Mouse (Mus musculus) adrenal gland, postnatal 14 days (tissue): ENCODE data around the gene Fbxo33. TPM values are rescaled to one million over a fixed set of nuclear protein-coding genes. Genes with fewer than 3 reads are reported as not detected.
"Not testable (repeated sequence)": the region's sequence is repeated elsewhere in the genome, so short reads cannot be mapped to it uniquely, and the experiment has no call there.

Source experiments
- DNase-seq: peaks from one replicate; pipeline ENCODE4 v3.0.0; 2021; ENCODE audit warnings: mixed read lengths
- long read RNA-seq, 2 experiments: library from polyadenylated mRNA; stranded (forward); transcript quantifications; one replicate each; pipeline ENCODE4 v2.0.0; 2021
- total RNA-seq: library from RNA; stranded (reverse); gene quantifications from 2 replicates; pipeline ENCODE4 v1.2.3, GENCODE M21; 2021

The Fbxo33 gene
- 26.1 and 29.1 TPM in 2 replicates for total RNA-seq
- long read RNA-seq, experiment 1, transcript Fbxo33-201 (4 exons, 3,688 nt): major isoform, 18 of 23 reads
- long read RNA-seq, experiment 1, partial matches to known transcripts: 0 of 23 reads
- long read RNA-seq, experiment 1, other reads (novel, unspliced or antisense): 5 of 23 reads
- long read RNA-seq, experiment 2, transcript Fbxo33-201 (4 exons, 3,688 nt): major isoform, 10 of 15 reads
- long read RNA-seq, experiment 2, partial matches to known transcripts: 0 of 15 reads
- long read RNA-seq, experiment 2, other reads (novel, unspliced or antisense): 4 of 15 reads

DNA sequence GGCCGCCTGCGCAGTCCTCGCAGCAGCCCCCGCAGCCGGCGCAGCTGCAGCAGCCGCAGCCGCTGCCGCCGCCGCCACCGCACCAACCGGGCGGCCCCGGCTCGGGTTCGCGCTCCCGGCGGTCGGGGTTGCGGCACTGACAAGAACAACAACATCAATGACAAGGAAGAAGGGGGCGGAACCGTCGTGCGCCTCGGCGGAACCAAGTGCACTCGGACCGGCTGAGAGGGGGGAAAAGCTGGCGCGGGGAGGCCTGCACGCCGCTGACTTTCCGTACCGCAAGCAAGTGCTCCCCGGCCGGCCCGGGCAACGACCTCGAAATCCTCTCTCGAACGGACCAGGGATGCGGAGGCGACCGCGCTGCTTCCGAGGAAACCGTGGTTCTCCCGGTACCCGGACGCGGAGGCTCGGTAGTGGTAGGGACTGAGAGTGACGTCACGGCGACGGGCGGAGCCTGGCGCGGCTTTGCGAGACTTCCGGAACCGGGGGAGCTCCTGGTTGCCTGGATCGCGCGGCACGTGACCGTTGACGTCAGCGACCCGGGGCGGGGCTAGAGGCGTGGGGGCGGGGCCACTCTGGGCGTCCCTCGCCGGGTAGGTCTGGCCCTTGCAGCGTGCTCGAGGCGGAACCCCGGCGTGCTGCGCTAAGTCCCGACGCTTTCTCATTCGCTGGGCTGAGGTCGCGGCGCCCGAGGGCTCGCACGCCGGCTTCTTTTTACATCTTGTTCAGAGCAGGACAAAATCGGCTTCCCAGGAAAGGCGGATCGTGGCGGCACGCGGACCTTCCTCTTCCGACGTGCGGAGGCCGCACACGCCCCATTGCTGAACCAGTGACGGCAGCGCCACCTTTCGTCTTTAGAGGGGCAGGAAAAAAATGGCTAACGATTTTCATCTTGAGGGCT, at the start of gene Fbxo33:
Fbxo33 (minus strand) TSS at position 401 of the 901 bp plus-strand sequence.
- peak; percentile 98 for DNase-seq

GRCm38 (mm10) chr12:59265942-59266231, 46.4 kb upstream of the Fbxo33 start:
- DNase-seq: no peak

DNA sequence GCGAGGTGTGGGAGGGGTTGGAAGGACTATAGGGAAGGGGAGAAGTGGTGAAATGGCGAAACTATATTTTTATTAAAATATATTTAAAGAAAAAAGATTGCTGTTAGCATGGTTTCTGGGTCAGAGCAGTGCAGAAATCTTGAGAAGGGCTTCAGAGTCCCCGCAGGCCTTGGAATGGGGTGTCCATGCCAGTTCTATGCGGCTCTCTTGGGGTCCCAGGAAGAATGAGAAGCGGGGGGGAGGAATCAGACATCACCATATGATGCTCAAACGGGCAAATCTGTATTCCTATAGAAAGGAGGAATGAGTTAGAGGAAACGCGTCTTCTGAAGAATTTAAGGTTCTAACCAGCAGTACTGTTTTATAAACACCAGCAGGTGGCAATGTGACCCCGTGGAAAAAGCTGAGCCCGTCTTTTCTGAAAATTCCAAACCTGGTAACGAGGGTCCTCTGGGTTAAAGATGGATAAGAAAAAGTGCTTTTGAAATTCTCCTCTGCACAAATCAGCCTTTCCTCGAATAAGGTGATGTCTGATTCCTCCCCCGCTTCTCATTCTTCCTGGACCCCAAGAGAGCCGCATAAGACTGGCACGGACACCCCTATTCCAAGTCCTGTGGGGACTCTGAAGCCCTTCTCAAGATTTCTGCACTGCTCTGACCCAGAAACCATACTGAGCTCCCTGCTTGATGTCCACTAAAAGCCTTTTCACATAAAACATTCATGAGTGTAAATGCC, 45.8 kb upstream of the Fbxo33 start:
- DNase-seq: peak; percentile 7

DNA sequence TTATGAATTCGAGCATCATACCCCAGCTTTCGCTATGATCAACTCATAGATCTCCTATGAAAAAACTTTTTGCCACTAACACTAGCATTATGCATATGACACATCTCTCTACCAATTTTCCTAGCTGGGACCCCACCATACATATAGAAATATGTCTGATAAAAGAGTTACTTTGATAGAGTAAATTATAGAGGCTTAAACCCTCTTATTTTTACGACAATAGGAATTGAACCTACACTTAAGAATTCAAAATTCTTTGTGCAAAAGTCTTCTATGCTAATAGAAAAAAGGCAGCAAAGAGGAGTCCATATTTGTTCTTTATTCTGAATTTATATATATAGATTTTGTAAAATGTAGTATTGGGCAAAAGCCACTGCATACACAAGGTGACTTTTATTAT, 43.3 kb upstream of the Fbxo33 start:
- no peak for DNase-seq

DNA sequence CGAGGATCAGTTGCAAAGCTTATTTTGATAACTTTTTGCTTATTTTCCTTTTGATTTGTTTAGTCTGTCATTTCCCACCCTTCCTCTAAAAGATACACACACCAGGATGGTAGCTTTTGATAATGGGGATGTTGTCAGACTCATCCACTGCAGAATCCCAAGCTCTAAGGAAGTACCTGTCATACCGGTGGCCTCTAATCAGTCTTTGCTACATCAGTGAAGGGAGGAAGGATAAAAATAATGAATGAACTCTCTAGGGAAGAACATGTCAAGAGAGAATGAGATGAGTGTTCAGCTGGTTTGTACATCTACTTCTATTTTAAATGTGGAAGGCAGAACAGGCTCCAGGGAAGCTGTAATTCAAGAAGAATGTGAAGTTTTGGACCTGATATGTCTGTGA, 41.3 kb upstream of the Fbxo33 start:
- no peak for DNase-seq

DNA sequence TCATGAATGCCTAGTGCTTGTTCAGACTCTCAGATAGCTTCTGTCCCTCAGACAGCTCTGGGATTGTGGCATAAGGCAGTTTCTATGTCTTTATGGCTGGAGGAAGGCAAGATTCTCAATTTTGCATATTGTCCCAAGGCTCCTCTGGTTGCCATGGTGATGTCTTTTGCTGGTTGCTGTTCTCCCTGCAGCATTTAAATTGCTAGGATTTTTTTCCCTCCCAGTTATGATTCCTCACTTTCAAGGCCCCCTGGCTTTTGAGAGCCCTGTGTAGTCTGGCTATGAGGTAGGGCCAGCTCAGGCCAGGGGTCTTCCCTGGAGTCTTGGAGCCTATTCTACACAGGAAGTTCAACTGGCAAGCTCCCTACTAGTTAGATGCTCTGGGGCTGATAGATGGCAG, 40.8 kb upstream of the Fbxo33 start:
- no peak for DNase-seq

DNA sequence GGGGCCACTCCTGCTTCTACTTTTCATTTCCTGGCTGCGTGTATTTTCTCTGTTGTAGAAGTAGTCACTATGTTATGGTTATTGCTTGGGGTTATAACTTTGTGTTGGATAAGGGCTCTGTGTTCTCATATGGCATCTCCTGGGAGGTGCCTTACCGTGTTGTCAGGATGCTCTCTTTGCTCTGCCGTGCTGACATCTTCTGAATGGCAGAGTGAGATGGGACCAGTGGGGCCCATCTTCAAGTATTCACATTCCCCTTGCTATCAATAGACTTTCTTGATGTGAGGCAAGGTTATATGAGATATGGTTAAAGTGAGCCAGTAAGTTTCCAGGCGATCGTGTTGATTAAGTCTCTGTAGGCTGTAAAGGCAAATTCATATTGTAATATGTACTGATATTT, 39.5 kb upstream of the Fbxo33 start:
- DNase-seq: no peak

DNA sequence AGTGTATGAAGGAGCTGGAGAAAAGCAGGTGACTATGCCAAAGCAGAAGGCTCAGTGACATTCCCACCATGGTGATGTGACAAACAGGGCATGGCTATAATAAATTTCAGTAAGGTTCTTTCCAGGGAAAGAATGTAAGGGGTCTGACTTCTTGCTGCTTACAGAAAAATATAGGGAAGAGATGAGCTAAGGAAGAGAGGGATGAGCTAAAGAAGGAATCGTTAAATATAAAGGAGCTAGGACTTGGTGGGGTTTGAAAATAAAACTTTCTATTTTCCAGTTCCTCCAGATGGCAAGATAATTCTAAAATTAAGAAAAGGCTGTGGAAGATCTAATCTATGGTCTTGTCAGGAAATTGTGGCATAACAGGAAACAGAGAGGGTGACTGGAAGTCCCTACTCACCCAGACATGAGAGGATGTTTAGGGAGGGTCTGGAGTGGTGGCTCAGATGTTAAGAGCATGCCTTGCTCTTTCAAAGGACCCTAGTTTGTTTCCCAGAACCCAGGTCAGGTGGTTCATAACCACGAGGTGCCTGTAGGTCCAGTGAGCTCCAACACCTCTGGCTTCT, 30.8 kb upstream of the Fbxo33 start:
- no peak for DNase-seq

DNA sequence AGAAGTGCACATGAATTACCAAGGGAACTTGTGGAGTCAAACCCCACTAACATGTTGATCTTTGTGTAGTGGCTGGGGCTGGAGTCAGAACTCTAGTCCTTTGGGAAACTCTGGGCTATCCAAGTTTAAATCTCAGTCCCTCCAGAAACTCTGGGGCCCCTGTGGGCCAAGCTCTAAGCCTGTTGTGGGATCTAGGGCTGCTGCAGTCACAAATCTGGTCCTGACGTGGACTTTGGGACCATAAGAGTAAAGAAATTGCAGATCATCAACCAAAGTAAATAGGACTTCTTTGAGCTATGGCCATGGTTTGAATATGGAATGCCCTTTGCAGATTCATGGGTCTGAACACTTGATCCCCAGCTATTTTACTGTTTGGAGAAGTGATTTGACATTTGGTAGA, 29.4 kb upstream of the Fbxo33 start:
- DNase-seq: no peak

DNA sequence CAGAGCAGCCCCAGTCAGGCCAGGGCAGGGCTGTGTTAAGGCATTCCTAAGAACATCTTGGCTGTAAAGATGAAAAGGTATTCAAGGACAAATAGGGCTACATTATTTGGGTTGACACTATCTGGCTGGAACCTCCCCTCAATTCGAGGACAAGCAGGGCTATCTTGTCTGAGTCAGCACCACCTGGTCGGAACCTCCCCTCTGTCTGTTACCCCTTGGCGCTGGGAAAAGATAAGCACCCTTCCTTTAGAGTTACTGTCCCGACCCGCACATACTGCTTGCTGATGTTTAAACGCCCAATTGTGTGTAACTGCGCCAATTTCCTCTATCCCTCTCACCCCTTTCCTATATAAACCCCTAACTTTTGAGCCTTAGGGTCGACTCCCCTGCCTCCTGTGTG, 21.5 kb upstream of the Fbxo33 start:
- DNase-seq: not testable (repeated sequence)

- DNase-seq: no peak
Measured at GRCm38 (mm10) chr12:59238434-59238833, 18.9 kb upstream of the Fbxo33 start.

DNA sequence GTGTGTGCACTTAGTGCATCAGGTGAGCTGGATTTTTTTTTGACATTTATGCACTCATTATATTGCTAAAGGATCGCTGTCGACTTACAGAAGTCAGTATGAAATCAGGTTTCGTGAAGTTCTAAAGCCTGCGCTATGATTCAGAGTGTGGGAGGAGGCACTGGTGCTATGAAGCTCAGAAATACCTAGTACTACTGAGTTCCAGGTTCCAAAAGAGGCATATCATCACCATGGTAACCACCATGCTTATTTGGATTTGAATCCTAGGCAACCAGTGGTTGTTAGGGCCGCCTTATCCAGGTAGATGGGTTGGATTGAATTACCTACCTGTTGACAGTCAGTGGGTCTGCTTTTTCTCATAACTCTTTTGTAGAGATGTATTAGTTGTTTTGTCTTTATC, 8.9 kb upstream of the Fbxo33 start:
- no peak for DNase-seq

- peak; percentile 65 for DNase-seq
Measured at GRCm38 (mm10) chr12:59218640-59219321, 744 bp downstream of the Fbxo33 start.

- DNase-seq: no peak
Measured at GRCm38 (mm10) chr12:59217331-59217730, 2.2 kb downstream of the Fbxo33 start.

DNA sequence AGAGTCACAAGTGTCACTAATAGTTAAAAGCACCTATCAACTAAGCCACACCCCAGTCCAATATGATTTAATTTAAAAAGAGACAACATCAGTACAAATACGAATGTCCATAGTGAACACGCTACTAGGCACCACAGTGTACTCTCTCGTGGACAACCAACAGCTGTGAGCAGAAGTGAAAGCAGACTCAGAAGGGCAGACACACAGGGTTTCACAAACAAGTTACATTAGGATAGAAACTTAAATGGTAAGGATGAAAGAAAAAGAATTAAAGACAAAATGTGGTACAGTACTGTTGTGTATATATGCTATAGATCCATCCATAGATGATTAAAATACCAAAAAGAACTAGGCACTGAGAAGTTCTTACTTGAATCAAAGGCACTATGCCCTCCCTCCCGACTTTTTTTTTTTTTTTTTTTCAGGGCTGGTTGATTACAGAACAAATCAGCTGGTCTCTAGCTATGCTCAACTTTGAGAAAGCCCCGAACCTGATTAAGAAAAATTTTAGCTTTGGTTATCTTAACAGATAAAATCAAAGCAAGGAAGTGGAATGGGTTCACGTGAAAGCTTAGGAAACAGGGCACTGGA, 2.8 kb downstream of the Fbxo33 start:
- no peak for DNase-seq

GRCm38 (mm10) chr12:59216176-59216575, 3.3 kb downstream of the Fbxo33 start:
- DNase-seq: no peak

- no peak for DNase-seq
Measured at GRCm38 (mm10) chr12:59207814-59208213, 11.7 kb downstream of the Fbxo33 start.

DNA sequence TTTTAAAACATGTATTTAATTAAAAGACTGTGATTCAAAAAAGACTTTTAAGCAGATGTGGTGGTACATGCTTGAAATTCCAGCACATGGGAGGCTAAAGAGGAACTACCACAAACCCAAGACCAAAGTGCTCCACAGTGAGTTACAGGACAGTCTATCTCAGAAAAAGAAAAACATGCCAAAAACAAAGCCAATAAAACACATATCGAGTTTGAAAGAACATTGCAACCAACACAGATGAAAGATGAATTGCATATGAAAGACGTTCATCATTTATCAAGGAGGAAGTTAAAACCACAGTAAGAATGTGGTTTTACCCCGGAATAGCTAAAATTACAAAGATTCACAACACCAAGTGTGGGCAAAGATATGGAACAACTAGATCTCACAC, 12.5 kb downstream of the Fbxo33 start:
- no peak for DNase-seq

GRCm38 (mm10) chr12:59206208-59206999, 13.1 kb downstream of the Fbxo33 start:
- DNase-seq: no peak

GRCm38 (mm10) chr12:59205571-59205970, 14.0 kb downstream of the Fbxo33 start:
- no peak for DNase-seq

DNA sequence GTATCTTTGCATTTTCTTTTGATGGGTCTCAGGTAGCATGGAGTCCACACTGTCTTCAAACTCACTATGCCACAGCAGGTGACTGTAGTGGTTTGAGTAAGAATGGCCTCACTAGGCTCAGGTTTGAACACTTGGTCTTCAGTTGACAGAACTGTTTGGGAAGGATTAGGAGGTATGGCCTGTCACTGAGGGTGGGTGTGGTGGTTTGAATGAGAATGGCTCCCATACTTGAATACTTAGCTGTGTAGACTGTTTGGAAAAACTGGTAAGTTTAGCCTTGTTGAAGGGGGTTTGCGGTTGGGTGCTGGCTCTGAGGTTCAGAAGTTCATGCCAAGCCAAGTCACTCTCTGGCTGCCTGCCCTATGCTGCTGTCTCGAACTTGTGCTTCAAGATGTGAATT, 20.2 kb downstream of the Fbxo33 start:
- no peak for DNase-seq
